Mouse (Mus musculus): ENCODE measurements around the gene Slc25a48. TPM values are rescaled to one million over a fixed set of nuclear protein-coding genes. Genes with fewer than 3 reads are reported as not detected.

Gene Slc25a48
- total RNA-seq, 2 experiments from 2014 or later: 0.10 TPM; not detected in 1

- DNase-seq: no peak
Measured at GRCm38 (mm10) chr13:56449239-56450030, 11.3 kb downstream of the Slc25a48 start.

- no peak for DNase-seq
Measured at GRCm38 (mm10) chr13:56450035-56450434, 11.9 kb downstream of the Slc25a48 start.

- no peak for DNase-seq
Measured at GRCm38 (mm10) chr13:56458001-56458400, 19.8 kb downstream of the Slc25a48 start.

GRCm38 (mm10) chr13:56461460-56461859, 23.3 kb downstream of the Slc25a48 start:
- DNase-seq: no peak

GRCm38 (mm10) chr13:56462791-56463190, 24.6 kb downstream of the Slc25a48 start:
- DNase-seq: no peak

GRCm38 (mm10) chr13:56463261-56463660, 25.1 kb downstream of the Slc25a48 start:
- DNase-seq: no peak

GRCm38 (mm10) chr13:56463750-56464149, 25.6 kb downstream of the Slc25a48 start:
- DNase-seq: no peak

GRCm38 (mm10) chr13:56467786-56468185, 29.6 kb downstream of the Slc25a48 start:
- DNase-seq: no peak

- DNase-seq: no peak
Measured at GRCm38 (mm10) chr13:56468536-56468935, 30.4 kb downstream of the Slc25a48 start.

- no peak for DNase-seq
Measured at GRCm38 (mm10) chr13:56471211-56471610, 33.1 kb downstream of the Slc25a48 start.

- DNase-seq: peak in 1 of 2 experiments; percentile 11
Measured at GRCm38 (mm10) chr13:56471951-56472350, 33.8 kb downstream of the Slc25a48 start.

- no peak for DNase-seq
Measured at GRCm38 (mm10) chr13:56472661-56473060, 34.5 kb downstream of the Slc25a48 start.

GRCm38 (mm10) chr13:56475363-56475762, 37.2 kb downstream of the Slc25a48 start:
- peak; percentile 20 to 26 for DNase-seq

GRCm38 (mm10) chr13:56476790-56477189, 38.6 kb downstream of the Slc25a48 start:
- DNase-seq: no peak

GRCm38 (mm10) chr13:56477271-56477670, 39.1 kb downstream of the Slc25a48 start:
- DNase-seq: peak; percentile 47 to 55

- DNase-seq: no peak
Measured at GRCm38 (mm10) chr13:56478027-56478426, 39.9 kb downstream of the Slc25a48 start.

GRCm38 (mm10) chr13:56482146-56482545, 44.0 kb downstream of the Slc25a48 start, which contains the start of gene Il9:
Gene Il9, minus strand, starts transcription at chr13:56482246.
- no peak for DNase-seq

- DNase-seq: no peak
Measured at GRCm38 (mm10) chr13:56488012-56488411, 49.9 kb downstream of the Slc25a48 start.

GRCm38 (mm10) chr13:56494440-56494839, 56.3 kb downstream of the Slc25a48 start:
- no peak for DNase-seq

GRCm38 (mm10) chr13:56500132-56500531, 62.0 kb downstream of the Slc25a48 start:
- DNase-seq: no peak

GRCm38 (mm10) chr13:56500636-56501035, 62.5 kb downstream of the Slc25a48 start:
- no peak for DNase-seq

- no peak for DNase-seq
Measured at GRCm38 (mm10) chr13:56501866-56502420, 63.8 kb downstream of the Slc25a48 start.

GRCm38 (mm10) chr13:56506871-56507496, 68.8 kb downstream of the Slc25a48 start:
- DNase-seq: no peak
